Mouse (Mus musculus) limb, embryonic 15.5 days (tissue): ENCODE data around the gene Vmn1r222. TPM values are rescaled to one million over a fixed set of nuclear protein-coding genes. Genes with fewer than 3 reads are reported as not detected.

Experiments used
- ATAC-seq: fragments of 200-750 bp; cut with Nextera tagmentation; 2 replicates; pipeline ENCODE4 v1.8.0; 2017; ENCODE audit warnings: low read depth, moderate TSS enrichment; ENCODE audit not compliant: insufficient number of reproducible peaks, low FRiP score, low TSS enrichment
- H3K27ac ChIP-seq: fragments of 300-500 bp; sonication (generic); 2 replicates; pipeline ENCODE4 v1.5.1; 2015; ENCODE audit warnings: moderate library complexity, mild to moderate bottlenecking, inconsistent platforms
- H3K27me3 ChIP-seq: fragments of 300-500 bp; sonication (generic); 2 replicates; pipeline ENCODE4 v1.6.1; 2015; ENCODE audit warnings: inconsistent platforms
- H3K36me3 ChIP-seq: fragments of 300-500 bp; sonication (generic); 2 replicates; pipeline ENCODE4 v1.6.1; 2015; ENCODE audit warnings: inconsistent platforms
- H3K4me1 ChIP-seq: fragments of 300-500 bp; sonication (generic); 2 replicates; pipeline ENCODE4 v1.6.1; 2015; ENCODE audit warnings: inconsistent platforms
- H3K4me2 ChIP-seq: fragments of 300-500 bp; sonication (generic); 2 replicates; pipeline ENCODE4 v1.6.1; 2015; ENCODE audit warnings: mild to moderate bottlenecking, inconsistent platforms
- H3K4me3 ChIP-seq: fragments of 300-500 bp; sonication (generic); 2 replicates; pipeline ENCODE4 v1.5.1; 2015; ENCODE audit warnings: mild to moderate bottlenecking, inconsistent platforms
- H3K9ac ChIP-seq: fragments of 300-500 bp; sonication (generic); 2 replicates; pipeline ENCODE4 v1.6.1; 2015; ENCODE audit warnings: inconsistent platforms
- H3K9me3 ChIP-seq: fragments of 300-500 bp; sonication (generic); 2 replicates; pipeline ENCODE4 v1.6.1; 2016; ENCODE audit warnings: inconsistent platforms
- WGBS: fragments of 180-500 bp; shearing (Covaris S2); methylation state at CpG from one replicate; pipeline ENCODE4 v1.1.7; 2015; 5-methylcytosine and 5-hydroxymethylcytosine counted together
- polyA plus RNA-seq: library from polyadenylated mRNA; unstranded; fragments of >200 nt; fragmentation: Nextera tagmentation; extraction: Ambion mirVana; gene quantifications from 2 replicates; pipeline ENCODE4 v1.2.1, GENCODE M21; 2015

Vmn1r222 gene
- polyA plus RNA-seq, 1 experiment from 2014 or later, result not detected

DNA sequence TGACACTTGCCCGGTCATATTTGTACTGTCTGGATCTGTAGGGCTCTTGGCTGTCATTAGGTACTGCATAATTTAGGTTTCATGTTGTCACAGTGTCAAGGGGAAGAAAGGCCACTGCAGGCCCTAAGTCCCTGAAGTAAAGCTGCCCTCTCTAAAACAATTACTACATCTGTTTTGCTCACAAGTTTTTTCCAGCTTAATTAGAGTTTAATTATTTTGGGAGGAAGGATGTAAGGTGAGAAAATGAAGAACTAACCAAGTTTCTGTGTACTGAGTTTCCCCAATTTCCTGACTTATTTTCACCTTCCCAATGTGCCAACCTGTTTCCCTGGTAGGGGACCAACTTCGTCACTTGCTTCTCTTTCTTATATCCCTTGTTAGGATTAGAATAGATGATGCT, 47.9 kb downstream of the Vmn1r222 start, which contains the start of gene Vmn1r220:
Gene Vmn1r220 (minus strand): TSS at position 101 of the 400 bp plus-strand sequence.
- H3K36me3 ChIP-seq, result no peaks in the 10 kb centered on the region
- no peaks in the 10 kb centered on the region for H3K27me3 ChIP-seq
- no peak within 1 kb of the TSS for H3K4me3 ChIP-seq
- H3K4me2 ChIP-seq, result no peak within 1 kb of the TSS
- H3K9me3 ChIP-seq, result no peaks in the 10 kb centered on the region
- no peak within 1 kb of the TSS for H3K27ac ChIP-seq
- no peak for ATAC-seq
- H3K4me1 ChIP-seq, result no peaks in the 10 kb centered on the region
- 85% methylated on average over 2 of the region's 2 CpGs for WGBS
- H3K9ac ChIP-seq, result no peak within 1 kb of the TSS

Other genes with a start within 250 kb of the Vmn1r222 start
- gene Vmn1r213, start 228.3 kb downstream of the Vmn1r222 start, polyA plus RNA-seq, result not detected in 2 replicates
- not detected in 2 replicates for gene Vmn1r214, start 205.5 kb downstream of the Vmn1r222 start, polyA plus RNA-seq
- not detected in 2 replicates for gene Vmn1r215, start 167.9 kb downstream of the Vmn1r222 start, polyA plus RNA-seq
- not detected in 2 replicates for gene Vmn1r217, start 117.7 kb downstream of the Vmn1r222 start, polyA plus RNA-seq
- gene Vmn1r218, start 102.8 kb downstream of the Vmn1r222 start, polyA plus RNA-seq, result not detected in 2 replicates
- gene Vmn1r219, start 76.6 kb downstream of the Vmn1r222 start, polyA plus RNA-seq, result not detected in 2 replicates
- gene Vmn1r220, start 48.0 kb downstream of the Vmn1r222 start, polyA plus RNA-seq, result not detected in 2 replicates
- not detected in 2 replicates for gene Vmn1r221, start 21.8 kb downstream of the Vmn1r222 start, polyA plus RNA-seq
- gene Vmn1r223, start 11.2 kb upstream of the Vmn1r222 start, polyA plus RNA-seq, result not detected in 2 replicates
- 42.4 and 44.2 TPM in 2 replicates for gene Zfp322a, start 133.3 kb upstream of the Vmn1r222 start, polyA plus RNA-seq
- gene Abt1, start 187.9 kb upstream of the Vmn1r222 start, polyA plus RNA-seq, result 11.9 and 13.9 TPM in 2 replicates
- gene Btn1a1, start 230.0 kb upstream of the Vmn1r222 start, polyA plus RNA-seq, result 0.18 and 0.22 TPM in 2 replicates